Mouse (Mus musculus): ENCODE results near the gene Hmga1. TPM values are rescaled to one million over a fixed set of nuclear protein-coding genes. Genes with fewer than 3 reads are reported as not detected.

The Hmga1 gene
- polyA plus RNA-seq, 1 experiment from 2014 or later = 153 TPM

- Histone ChIP-seq H3K4me1 (peaks cover 82% of the 10 kb centered on the region), H3K27me3 (replicated peaks) (no peaks in the 10 kb centered on the region), H3K36me3 (peaks cover 48% of the 10 kb centered on the region), H3K4me2 (peak overlapping the region; percentile 33), H3K27ac (replicated peaks) (peak overlapping the region; percentile 92), H3K9ac (peak overlapping the region; percentile 66), H3K4me3 (no peak overlapping the region), H3K9me3 (no peaks in the 10 kb centered on the region)
- WGBS = 56% methylated on average over 15 of the region's 15 CpGs
- no peak for ATAC-seq (ENCODE audit: extremely low read depth, insufficient number of reproducible peaks, low FRiP score, low TSS enrichment)
These were observed 39.5 kb downstream of the Hmga1 start for GRCm38 (mm10) chr17:27595659-27596375.

- H3K4me3 ChIP-seq = 0 out of 2 replicates have a peak overlapping the region, but pooled peaks have one; percentile 3
- H3K9me3 ChIP-seq = no peaks in the 10 kb centered on the region
- H3K4me2 ChIP-seq = peak overlapping the region; percentile 33
- no peaks in the 10 kb centered on the region for H3K27me3 ChIP-seq (replicated peaks)
- 42% methylated on average over 21 of the region's 21 CpGs for WGBS
- peaks cover 82% of the 10 kb centered on the region for H3K4me1 ChIP-seq
- H3K27ac ChIP-seq (replicated peaks) = peak overlapping the region; percentile 92
- H3K9ac ChIP-seq = peak overlapping the region; percentile 66
- peak; percentile 52 for ATAC-seq (ENCODE audit: extremely low read depth, insufficient number of reproducible peaks, low FRiP score, low TSS enrichment)
- peaks cover 48% of the 10 kb centered on the region for H3K36me3 ChIP-seq
These were observed 40.3 kb downstream of the Hmga1 start for GRCm38 (mm10) chr17:27596376-27597190.

GRCm38 (mm10) chr17:27600286-27600685 lies 44.0 kb downstream of the Hmga1 start:
- H3K36me3 ChIP-seq = peaks cover 17% of the 10 kb centered on the region
- H3K27ac ChIP-seq (replicated peaks) = 0 out of 2 replicates have a peak overlapping the region, but pooled peaks have one; percentile 8
- no peak overlapping the region for H3K4me3 ChIP-seq
- WGBS = 85% methylated on average over 3 of the region's 3 CpGs
- H3K27me3 ChIP-seq (replicated peaks) = no peaks in the 10 kb centered on the region
- no peak for ATAC-seq (ENCODE audit: extremely low read depth, insufficient number of reproducible peaks, low FRiP score, low TSS enrichment)
- no peak overlapping the region for H3K4me2 ChIP-seq
- no peaks in the 10 kb centered on the region for H3K9me3 ChIP-seq
- H3K9ac ChIP-seq = peak overlapping the region; percentile 20; the same call in 1 of the 2 replicates
- peaks cover 94% of the 10 kb centered on the region for H3K4me1 ChIP-seq

GRCm38 (mm10) chr17:27600869-27601268 lies 44.6 kb downstream of the Hmga1 start:
- no peaks in the 10 kb centered on the region for H3K27me3 ChIP-seq (replicated peaks)
- no peak overlapping the region for H3K27ac ChIP-seq (replicated peaks)
- peaks cover 11% of the 10 kb centered on the region for H3K36me3 ChIP-seq
- no peak for ATAC-seq (ENCODE audit: extremely low read depth, insufficient number of reproducible peaks, low FRiP score, low TSS enrichment)
- H3K9me3 ChIP-seq = no peaks in the 10 kb centered on the region
- peaks cover 94% of the 10 kb centered on the region for H3K4me1 ChIP-seq
- WGBS = 71% methylated on average over 5 of the region's 5 CpGs
- H3K4me2 ChIP-seq = no peak overlapping the region
- H3K4me3 ChIP-seq = no peak overlapping the region
- peak overlapping the region; percentile 20; the same call in 1 of the 2 replicates for H3K9ac ChIP-seq

- 81% methylated on average over 2 of the region's 2 CpGs for WGBS
- H3K36me3 ChIP-seq = peaks cover 7% of the 10 kb centered on the region; the same call in 1 of the 2 replicates
- no peaks in the 10 kb centered on the region for H3K9me3 ChIP-seq
- peak overlapping the region; percentile 53; the same call in 1 of the 2 replicates for H3K9ac ChIP-seq
- no peaks in the 10 kb centered on the region for H3K27me3 ChIP-seq (replicated peaks)
- H3K4me2 ChIP-seq = peak overlapping the region; percentile 56
- peak overlapping the region; percentile 89 for H3K27ac ChIP-seq (replicated peaks)
- no peak overlapping the region for H3K4me3 ChIP-seq
- no peak for ATAC-seq (ENCODE audit: extremely low read depth, insufficient number of reproducible peaks, low FRiP score, low TSS enrichment)
- H3K4me1 ChIP-seq = peaks cover 87% of the 10 kb centered on the region
These were observed 46.7 kb downstream of the Hmga1 start for GRCm38 (mm10) chr17:27603036-27603435.

- WGBS = 40% methylated on average over 21 of the region's 21 CpGs
- peak overlapping the region; percentile 56 for H3K4me2 ChIP-seq
- peak overlapping the region; percentile 53 for H3K9ac ChIP-seq
- peaks cover 81% of the 10 kb centered on the region for H3K4me1 ChIP-seq
- peaks cover 12% of the 10 kb centered on the region for H3K36me3 ChIP-seq
- peak overlapping the region; percentile 89 for H3K27ac ChIP-seq (replicated peaks)
- peak overlapping the region; percentile 19; the same call in 1 of the 2 replicates for H3K4me3 ChIP-seq
- ATAC-seq (ENCODE audit: extremely low read depth, insufficient number of reproducible peaks, low FRiP score, low TSS enrichment) = peak; percentile 47; the same call in 1 of the 2 replicates
- H3K9me3 ChIP-seq = no peaks in the 10 kb centered on the region
- no peaks in the 10 kb centered on the region for H3K27me3 ChIP-seq (replicated peaks)
These were observed 47.4 kb downstream of the Hmga1 start for GRCm38 (mm10) chr17:27603522-27604234.

- Histone ChIP-seq H3K4me3 (no peak overlapping the region), H3K9ac (no peak overlapping the region), H3K4me1 (peaks cover 73% of the 10 kb centered on the region), H3K27me3 (replicated peaks) (no peaks in the 10 kb centered on the region), H3K9me3 (no peaks in the 10 kb centered on the region), H3K36me3 (peaks cover 25% of the 10 kb centered on the region), H3K4me2 (no peak overlapping the region), H3K27ac (replicated peaks) (no peak overlapping the region)
- no peak for ATAC-seq (ENCODE audit: extremely low read depth, insufficient number of reproducible peaks, low FRiP score, low TSS enrichment)
- WGBS = 87% methylated on average over 7 of the region's 7 CpGs
These were observed 53.3 kb downstream of the Hmga1 start for GRCm38 (mm10) chr17:27609576-27609975.

- Histone ChIP-seq H3K27me3 (replicated peaks) (no peaks in the 10 kb centered on the region), H3K4me2 (no peak overlapping the region; the same call in 1 of the 2 replicates), H3K27ac (replicated peaks) (peak overlapping the region; percentile 69), H3K4me1 (peaks cover 72% of the 10 kb centered on the region), H3K4me3 (no peak overlapping the region), H3K9ac (peak overlapping the region; percentile 34; the same call in 1 of the 2 replicates), H3K9me3 (no peaks in the 10 kb centered on the region), H3K36me3 (peaks cover 25% of the 10 kb centered on the region)
- ATAC-seq (ENCODE audit: extremely low read depth, insufficient number of reproducible peaks, low FRiP score, low TSS enrichment) = no peak
- WGBS = 51% methylated on average over 10 of the region's 10 CpGs
These were observed 54.6 kb downstream of the Hmga1 start for GRCm38 (mm10) chr17:27610679-27611518.

GRCm38 (mm10) chr17:27611519-27611884 lies 55.2 kb downstream of the Hmga1 start:
- no peaks in the 10 kb centered on the region for H3K27me3 ChIP-seq (replicated peaks)
- no peak overlapping the region for H3K4me3 ChIP-seq
- H3K36me3 ChIP-seq = peaks cover 26% of the 10 kb centered on the region
- H3K27ac ChIP-seq (replicated peaks) = peak overlapping the region; percentile 69
- 49% methylated on average over 3 of the region's 3 CpGs for WGBS
- no peak overlapping the region for H3K4me2 ChIP-seq
- no peaks in the 10 kb centered on the region for H3K9me3 ChIP-seq
- no peak for ATAC-seq (ENCODE audit: extremely low read depth, insufficient number of reproducible peaks, low FRiP score, low TSS enrichment)
- peaks cover 72% of the 10 kb centered on the region for H3K4me1 ChIP-seq
- peak overlapping the region; percentile 34; the same call in 1 of the 2 replicates for H3K9ac ChIP-seq

- no peaks in the 10 kb centered on the region for H3K27me3 ChIP-seq (replicated peaks)
- no peak overlapping the region for H3K4me2 ChIP-seq
- peaks cover 31% of the 10 kb centered on the region for H3K36me3 ChIP-seq
- 68% methylated on average over 5 of the region's 5 CpGs for WGBS
- ATAC-seq (ENCODE audit: extremely low read depth, insufficient number of reproducible peaks, low FRiP score, low TSS enrichment) = no peak
- no peaks in the 10 kb centered on the region for H3K9me3 ChIP-seq
- peak overlapping the region; percentile 33 for H3K9ac ChIP-seq
- no peak overlapping the region for H3K4me3 ChIP-seq
- peak overlapping the region; percentile 69; the same call in 1 of the 2 replicates for H3K27ac ChIP-seq (replicated peaks)
- H3K4me1 ChIP-seq = peaks cover 69% of the 10 kb centered on the region
These were observed 55.7 kb downstream of the Hmga1 start for GRCm38 (mm10) chr17:27611994-27612393.

Data from heart, embryonic 13.5 days (tissue).